Mouse (Mus musculus) heart, embryonic 12.5 days (tissue): ENCODE results near the gene Map1a. TPM values are rescaled to one million over a fixed set of nuclear protein-coding genes. Genes with fewer than 3 reads are reported as not detected.
A peak's percentile ranks its signal among the peaks of the same experiment; 100 is the strongest.

Source experiments
- ATAC-seq: fragments of 200-750 bp; cut with Nextera tagmentation; 2 replicates; pipeline ENCODE4 v1.8.0; 2017; ENCODE audit warnings: moderate TSS enrichment, moderate library complexity; ENCODE audit not compliant: insufficient number of reproducible peaks, low FRiP score
- H3K27ac ChIP-seq: fragments of 300-500 bp; sonication (generic); 2 replicates; pipeline ENCODE4 v1.5.1; 2016; ENCODE audit warnings: mild to moderate bottlenecking, moderate library complexity; ENCODE audit not compliant: poor library complexity, severe bottlenecking
- H3K27me3 ChIP-seq: fragments of 300-500 bp; sonication (generic); replicated peaks from 2 replicates; pipeline ENCODE4 v1.6.1; 2016; ENCODE audit warnings: mild to moderate bottlenecking, moderate library complexity
- H3K36me3 ChIP-seq: fragments of 300-500 bp; sonication (generic); 2 replicates; pipeline ENCODE4 v1.6.1; 2016; ENCODE audit warnings: mild to moderate bottlenecking, moderate library complexity
- H3K4me1 ChIP-seq: fragments of 300-500 bp; sonication (generic); replicated peaks from 2 replicates; pipeline ENCODE4 v1.6.1; 2016; ENCODE audit warnings: mild to moderate bottlenecking
- H3K4me2 ChIP-seq: fragments of 300-500 bp; sonication (generic); 2 replicates; pipeline ENCODE4 v1.6.1; 2016; ENCODE audit warnings: mild to moderate bottlenecking, moderate library complexity
- H3K4me3 ChIP-seq: fragments of 300-500 bp; sonication (generic); 2 replicates; pipeline ENCODE4 v1.5.1; 2016; ENCODE audit warnings: mild to moderate bottlenecking
- H3K9ac ChIP-seq: fragments of 300-500 bp; sonication (generic); 2 replicates; pipeline ENCODE4 v1.6.1; 2016; ENCODE audit warnings: mild to moderate bottlenecking, moderate library complexity
- H3K9me3 ChIP-seq: fragments of 300-500 bp; sonication (generic); replicated peaks from 2 replicates; pipeline ENCODE4 v1.6.1; 2016; ENCODE audit warnings: mild to moderate bottlenecking, moderate library complexity
- WGBS: fragments of 180-500 bp; shearing (Covaris S2); methylation state at CpG from one replicate; pipeline ENCODE4 v1.1.7; 2016; 5-methylcytosine and 5-hydroxymethylcytosine counted together
- polyA plus RNA-seq: library from polyadenylated mRNA; unstranded; fragments of >200 nt; fragmentation: Nextera tagmentation; extraction: Ambion mirVana; gene quantifications from 2 replicates; pipeline ENCODE4 v1.2.1, GENCODE M21; 2016

Map1a gene
- polyA plus RNA-seq, 1 experiment from 2014 or later = 4.7 TPM

- H3K4me3 ChIP-seq = no peak overlapping the region
- no peaks in the 10 kb centered on the region for H3K27me3 ChIP-seq
- no peaks in the 10 kb centered on the region for H3K9me3 ChIP-seq
- no peak overlapping the region for H3K27ac ChIP-seq
- H3K36me3 ChIP-seq = peaks cover 13% of the 10 kb centered on the region
- no peak overlapping the region for H3K4me2 ChIP-seq
- ATAC-seq = no peak
- no peaks in the 10 kb centered on the region for H3K4me1 ChIP-seq
- no peak overlapping the region for H3K9ac ChIP-seq
- WGBS = 54% methylated on average over 8 of the region's 8 CpGs
These were observed 26.9 kb downstream of the Map1a start for GRCm38 (mm10) chr2:121316278-121316677.

DNA sequence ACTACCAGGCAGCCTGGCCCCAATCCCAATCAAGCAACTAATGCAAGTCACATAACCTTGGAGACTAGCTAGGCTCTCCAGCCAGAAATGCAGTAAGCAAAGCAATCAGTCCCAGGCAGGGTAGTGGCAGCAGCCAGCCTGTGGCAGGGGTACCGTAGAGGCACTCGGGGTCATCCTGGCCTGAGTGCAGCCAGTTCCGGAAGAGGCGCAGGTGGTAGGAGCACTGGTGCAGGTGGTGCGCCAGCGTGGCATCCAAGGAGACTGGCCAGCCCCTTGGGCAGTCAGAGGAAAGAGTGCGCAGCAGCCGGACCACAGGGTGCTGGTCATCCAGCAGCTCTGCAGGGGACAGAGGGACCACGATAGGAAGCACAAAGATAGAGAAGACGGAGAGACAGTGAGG lies 33.6 kb downstream of the Map1a start:
- 82% methylated on average over 10 of the region's 10 CpGs for WGBS
- ATAC-seq = no peak
- Histone ChIP-seq H3K27me3 (no peaks in the 10 kb centered on the region), H3K4me2 (no peak overlapping the region), H3K36me3 (peaks cover 18% of the 10 kb centered on the region), H3K4me1 (no peaks in the 10 kb centered on the region), H3K27ac (no peak overlapping the region), H3K9ac (no peak overlapping the region), H3K9me3 (no peaks in the 10 kb centered on the region), H3K4me3 (no peak overlapping the region)

DNA sequence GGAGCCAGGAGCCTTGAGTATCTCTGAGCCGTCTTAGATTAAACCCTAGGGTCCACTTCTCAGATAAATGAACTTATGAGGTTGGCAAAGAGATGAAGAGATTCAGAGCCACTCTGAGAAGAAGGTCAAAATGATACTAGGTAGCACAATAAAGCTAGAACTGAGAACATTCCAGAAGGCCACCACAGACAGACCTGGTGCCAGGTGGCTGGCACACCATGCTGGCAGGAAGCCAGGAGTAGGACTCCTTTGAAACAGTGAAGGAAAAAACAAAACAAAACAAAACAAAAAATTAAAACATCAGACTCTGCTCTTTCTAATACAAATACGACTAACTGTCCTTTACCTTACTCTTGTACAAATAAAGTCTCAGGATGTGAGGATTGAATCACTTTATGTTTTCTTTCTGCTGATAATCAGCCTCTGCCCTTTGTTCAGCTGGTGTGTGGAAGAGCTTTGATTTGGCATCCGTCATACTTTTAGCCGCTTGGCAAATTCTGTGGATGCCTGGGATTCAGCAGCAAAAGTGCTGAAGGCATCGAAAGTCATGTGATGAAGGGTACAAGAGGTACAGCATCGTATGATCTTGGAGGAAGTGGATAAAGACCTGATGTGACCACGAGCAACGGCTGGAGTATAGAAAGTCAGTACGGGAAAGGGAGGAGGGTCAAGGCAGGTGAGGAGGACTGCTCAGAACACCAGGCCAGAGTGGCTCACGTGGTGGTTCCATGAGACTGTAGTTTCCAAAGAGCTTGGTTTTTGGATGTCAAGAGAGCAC lies 34.5 kb downstream of the Map1a start:
- Histone ChIP-seq H3K4me2 (no peak overlapping the region), H3K9ac (no peak overlapping the region), H3K36me3 (peaks cover 18% of the 10 kb centered on the region), H3K4me1 (no peaks in the 10 kb centered on the region), H3K9me3 (no peaks in the 10 kb centered on the region), H3K4me3 (no peak overlapping the region), H3K27ac (no peak overlapping the region), H3K27me3 (no peaks in the 10 kb centered on the region)
- ATAC-seq = no peak
- 67% methylated on average over 10 of the region's 10 CpGs for WGBS

GRCm38 (mm10) chr2:121329492-121329891 lies 40.1 kb downstream of the Map1a start:
- Histone ChIP-seq H3K4me1 (no peaks in the 10 kb centered on the region), H3K36me3 (peaks cover 26% of the 10 kb centered on the region), H3K4me2 (no peak overlapping the region), H3K4me3 (no peak overlapping the region), H3K9me3 (no peaks in the 10 kb centered on the region), H3K9ac (no peak overlapping the region), H3K27ac (no peak overlapping the region), H3K27me3 (no peaks in the 10 kb centered on the region)
- no peak for ATAC-seq
- 85% methylated on average over 2 of the region's 2 CpGs for WGBS

- Histone ChIP-seq H3K36me3 (peaks cover 35% of the 10 kb centered on the region), H3K4me1 (no peaks in the 10 kb centered on the region), H3K4me2 (no peak overlapping the region), H3K27me3 (no peaks in the 10 kb centered on the region), H3K4me3 (no peak overlapping the region), H3K9me3 (no peaks in the 10 kb centered on the region), H3K27ac (no peak overlapping the region), H3K9ac (no peak overlapping the region)
- ATAC-seq = no peak
These were observed 49.7 kb downstream of the Map1a start for GRCm38 (mm10) chr2:121339057-121339456.

DNA sequence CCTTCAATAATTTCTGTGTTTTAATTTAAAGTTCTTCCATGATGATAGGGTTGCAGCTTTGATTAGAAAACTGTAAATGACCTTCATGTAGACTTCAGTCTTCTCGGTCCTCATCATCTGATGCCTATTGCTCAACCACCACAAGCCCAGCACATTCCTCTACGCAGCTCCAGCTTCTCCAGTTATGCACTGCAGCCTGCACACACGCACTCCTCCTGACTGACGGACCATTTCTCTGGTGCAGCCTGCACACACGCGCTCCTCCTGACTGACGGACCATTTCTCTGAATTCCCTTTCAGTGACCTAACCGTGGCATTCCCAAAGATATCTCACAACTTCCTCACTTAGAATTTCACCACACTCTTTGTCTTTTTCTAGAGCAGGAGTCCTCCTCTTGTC lies 63.8 kb downstream of the Map1a start:
- H3K4me2 ChIP-seq = 0 out of 2 replicates have a peak overlapping the region, but pooled peaks have one; percentile 7
- H3K9ac ChIP-seq = no peak overlapping the region

GRCm38 (mm10) chr2:121354378-121354777 lies 65.0 kb downstream of the Map1a start:
- Histone ChIP-seq H3K36me3 (peaks cover 4% of the 10 kb centered on the region; the same call in 1 of the 2 replicates), H3K27me3 (peaks cover 26% of the 10 kb centered on the region), H3K27ac (peak overlapping the region; percentile 47; the same call in 1 of the 2 replicates), H3K4me2 (peak overlapping the region; percentile 88), H3K4me1 (peaks cover 23% of the 10 kb centered on the region), H3K9ac (peak overlapping the region; percentile 85), H3K4me3 (peak overlapping the region; percentile 86), H3K9me3 (no peaks in the 10 kb centered on the region)
- ATAC-seq = no peak
- WGBS = 3% methylated on average over 6 of the region's 6 CpGs

More for the DNA sequence above, 63.8 kb downstream of the Map1a start:
- H3K4me3 ChIP-seq = no peak overlapping the region
- H3K9me3 ChIP-seq = no peaks in the 10 kb centered on the region
- peaks cover 13% of the 10 kb centered on the region for H3K36me3 ChIP-seq
- WGBS = 28% methylated on average over 8 of the region's 8 CpGs
- H3K27ac ChIP-seq = no peak overlapping the region
- peaks cover 16% of the 10 kb centered on the region for H3K4me1 ChIP-seq
- H3K27me3 ChIP-seq = peaks cover 14% of the 10 kb centered on the region
- no peak for ATAC-seq

DNA sequence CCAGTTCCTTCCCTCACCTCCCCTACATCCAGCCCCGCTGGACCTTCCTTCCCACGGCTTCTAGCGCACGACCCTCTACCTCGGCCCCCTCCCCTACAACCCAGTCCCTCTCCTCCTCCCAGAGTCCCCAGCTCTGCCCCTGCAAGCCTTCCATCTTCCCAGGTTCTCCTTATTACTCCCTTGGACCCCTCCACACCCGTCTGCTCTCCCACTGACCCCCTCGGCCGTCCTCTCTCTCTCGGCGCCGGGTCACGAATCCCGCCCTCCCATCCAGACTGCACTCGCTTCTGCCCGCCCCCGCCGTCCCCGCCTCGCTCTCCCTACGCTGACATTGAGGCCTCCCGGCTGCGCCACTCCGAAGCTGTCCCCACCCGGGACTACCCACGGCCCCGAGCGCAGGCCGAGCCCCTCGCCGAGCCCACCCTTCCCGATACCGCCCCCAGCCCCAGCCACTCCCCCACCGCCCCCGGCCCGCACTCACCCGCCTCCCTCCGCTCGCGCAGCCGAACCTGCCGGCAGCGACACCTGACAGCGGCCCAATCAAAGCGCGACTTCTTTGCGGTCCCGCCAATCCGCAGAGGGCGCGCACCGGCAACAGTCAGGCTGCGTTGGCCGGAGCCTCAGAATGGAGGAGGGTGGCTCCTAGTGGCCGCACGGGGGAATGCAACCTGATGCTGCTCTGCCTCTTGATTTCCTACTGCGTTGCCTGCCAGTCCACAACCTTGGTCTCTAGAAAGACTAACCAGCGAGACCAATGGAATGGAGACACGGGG lies 65.6 kb downstream of the Map1a start, which contains the start of gene Ppip5k1:
Gene Ppip5k1 (minus strand): TSS at position 577 of the 773 bp plus-strand sequence.
- peak; percentile 96 for ATAC-seq
- Histone ChIP-seq H3K4me3 (peak within 1 kb of the TSS; percentile 86), H3K9ac (peak within 1 kb of the TSS; percentile 85), H3K27ac (peak within 1 kb of the TSS; percentile 47; the same call in 1 of the 2 replicates), H3K4me1 (peaks cover 23% of the 10 kb centered on the region), H3K4me2 (peak within 1 kb of the TSS; percentile 88), H3K27me3 (peaks cover 29% of the 10 kb centered on the region), H3K36me3 (no peaks in the 10 kb centered on the region), H3K9me3 (no peaks in the 10 kb centered on the region)
- under 1% methylated on average over 58 of the region's 58 CpGs for WGBS

DNA sequence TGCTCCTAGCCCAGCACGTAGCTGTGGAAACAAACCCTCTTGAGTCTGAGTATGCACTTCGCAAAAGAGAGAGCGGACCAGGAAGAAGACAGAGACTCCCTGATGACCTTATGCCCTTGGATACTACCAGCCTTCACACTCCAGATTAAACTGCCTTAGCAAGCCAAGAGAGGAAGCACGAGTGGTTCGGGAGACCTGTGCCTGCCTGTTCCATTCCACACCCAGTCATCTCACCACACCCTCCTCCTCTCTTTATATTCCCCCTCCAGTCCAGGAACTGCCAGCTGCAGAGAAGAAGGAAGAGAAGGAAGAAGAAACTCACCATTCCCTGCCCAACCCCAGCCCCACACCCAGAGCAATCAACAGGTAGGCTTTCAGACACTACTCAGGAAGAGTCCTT lies 68.1 kb downstream of the Map1a start, which contains the start of gene Ckmt1:
Gene Ckmt1 (plus strand): TSS at position 221 of the 400 bp plus-strand sequence.
- ATAC-seq = no peak
- no peaks in the 10 kb centered on the region for H3K9me3 ChIP-seq
- no peaks in the 10 kb centered on the region for H3K36me3 ChIP-seq
- peaks cover 43% of the 10 kb centered on the region for H3K27me3 ChIP-seq
- H3K4me3 ChIP-seq = peak within 1 kb of the TSS; percentile 14; the same call in 1 of the 2 replicates
- no peak within 1 kb of the TSS for H3K9ac ChIP-seq
- peaks cover 23% of the 10 kb centered on the region for H3K4me1 ChIP-seq
- no peak within 1 kb of the TSS for H3K27ac ChIP-seq
- WGBS = 43% methylated on average over 5 of the region's 5 CpGs
- peak within 1 kb of the TSS; percentile 38 for H3K4me2 ChIP-seq

GRCm38 (mm10) chr2:121357961-121358360 lies 68.6 kb downstream of the Map1a start:
- H3K4me2 ChIP-seq = no peak overlapping the region
- no peak for ATAC-seq
- no peaks in the 10 kb centered on the region for H3K9me3 ChIP-seq
- H3K9ac ChIP-seq = no peak overlapping the region
- 4% methylated on average over 4 of the region's 4 CpGs for WGBS
- no peak overlapping the region for H3K27ac ChIP-seq
- peaks cover 47% of the 10 kb centered on the region for H3K27me3 ChIP-seq
- no peaks in the 10 kb centered on the region for H3K36me3 ChIP-seq
- H3K4me1 ChIP-seq = peaks cover 23% of the 10 kb centered on the region
- H3K4me3 ChIP-seq = 0 out of 2 replicates have a peak overlapping the region, but pooled peaks have one; percentile 14

GRCm38 (mm10) chr2:121358381-121358780 lies 69.0 kb downstream of the Map1a start:
- ATAC-seq = no peak
- H3K27me3 ChIP-seq = peaks cover 47% of the 10 kb centered on the region

More at GRCm38 (mm10) chr2:121358381-121358780, 69.0 kb downstream of the Map1a start:
- Histone ChIP-seq H3K4me2 (peak overlapping the region; percentile 38), H3K9ac (no peak overlapping the region), H3K9me3 (no peaks in the 10 kb centered on the region), H3K4me3 (peak overlapping the region; percentile 14; the same call in 1 of the 2 replicates), H3K36me3 (no peaks in the 10 kb centered on the region), H3K27ac (no peak overlapping the region), H3K4me1 (peaks cover 19% of the 10 kb centered on the region)
- WGBS = under 1% methylated on average over 16 of the region's 16 CpGs
